Mouse (Mus musculus) left cerebral cortex, postnatal 25 days (tissue): ENCODE measurements at regions not wholly inside any gene's neighbourhood (a gene's known extent, or its start where the extent isn't known, plus 50 kb on each side); places are given as distances from the start of the nearest gene placed in this dataset.

ENCODE experiments used
- DNase-seq, 2 experiments: peaks; one replicate each; pipeline ENCODE4 v3.0.0; 2022; ENCODE audit warnings: low spot score in 2 of 2, mixed read lengths in 1 of 2
- intact Hi-C: fragments of 180-260 bp; cut with DNase I; formaldehyde crosslinking; loops from one replicate; pipeline ENCODE4 v1.15.1; 2025

- peak; percentile 24 to 50 for DNase-seq
- intact Hi-C loops, result no loop called here
Measured at GRCm38 (mm10) chr17:89592826-89593225, 317.4 kb downstream of the Gm10184 start.

GRCm38 (mm10) chr17:89559506-89559905 lies 350.7 kb downstream of the Gm10184 start:
- DNase-seq, result no peak
- intact Hi-C loops, result loop anchor here (10.0 kb wide), 1 partner anchor 205 kb away; no protein-coding TSS in a partner anchor

GRCm38 (mm10) chr17:89554754-89555153 lies 354.3 kb upstream of the Fshr start:
- peak in 1 of 2 experiments; percentile 66 for DNase-seq
- intact Hi-C loops, result loop anchor here (1.0 to 10.0 kb wide), 2 partner anchors 100 to 200 kb away; no protein-coding TSS in a partner anchor

GRCm38 (mm10) chr17:89553597-89553996 lies 353.1 kb upstream of the Fshr start:
- intact Hi-C loops, result loop anchor here (10.0 kb wide), 1 partner anchor 199 kb away; no protein-coding TSS in a partner anchor

GRCm38 (mm10) chr17:89550758-89551157 lies 350.3 kb upstream of the Fshr start:
- intact Hi-C loops, result loop anchor here (10.0 kb wide), 1 partner anchor 196 kb away; no protein-coding TSS in a partner anchor
- peak in 1 of 2 experiments; percentile 25 for DNase-seq

More at GRCm38 (mm10) chr17:89553597-89553996, 353.1 kb upstream of the Fshr start:
- DNase-seq, result no peak

- no peak for DNase-seq
- intact Hi-C loops, result no loop called here
Measured at GRCm38 (mm10) chr17:89521912-89522311, 321.4 kb upstream of the Fshr start.

GRCm38 (mm10) chr17:89519413-89519812 lies 318.9 kb upstream of the Fshr start:
- intact Hi-C loops, result no loop called here

GRCm38 (mm10) chr17:89505288-89505687 lies 304.8 kb upstream of the Fshr start:
- intact Hi-C loops, result no loop called here
- DNase-seq, result peak in 1 of 2 experiments; percentile 16

More at GRCm38 (mm10) chr17:89519413-89519812, 318.9 kb upstream of the Fshr start:
- no peak for DNase-seq

GRCm38 (mm10) chr17:89493547-89493946 lies 293.1 kb upstream of the Fshr start:
- no peak for DNase-seq
- intact Hi-C loops, result no loop called here

- no peak for DNase-seq
- intact Hi-C loops, result no loop called here
Measured at GRCm38 (mm10) chr17:89466486-89466885, 266.0 kb upstream of the Fshr start.

GRCm38 (mm10) chr17:89465883-89466282 lies 265.4 kb upstream of the Fshr start:
- no peak for DNase-seq
- intact Hi-C loops, result no loop called here

GRCm38 (mm10) chr17:89460438-89460837 lies 260.0 kb upstream of the Fshr start:
- DNase-seq, result no peak
- intact Hi-C loops, result no loop called here

GRCm38 (mm10) chr17:89454301-89454700 lies 253.8 kb upstream of the Fshr start:
- DNase-seq, result no peak
- intact Hi-C loops, result no loop called here

GRCm38 (mm10) chr17:89450724-89451123 lies 250.2 kb upstream of the Fshr start:
- DNase-seq, result peak in 1 of 2 experiments; percentile 24
- intact Hi-C loops, result no loop called here

GRCm38 (mm10) chr17:89449391-89449790 lies 248.9 kb upstream of the Fshr start:
- intact Hi-C loops, result no loop called here
- no peak for DNase-seq

- intact Hi-C loops, result no loop called here
- no peak for DNase-seq
Measured at GRCm38 (mm10) chr17:89434288-89434687, 233.8 kb upstream of the Fshr start.

- peak in 1 of 2 experiments; percentile 58 for DNase-seq
- intact Hi-C loops, result no loop called here
Measured at GRCm38 (mm10) chr17:89410026-89410425, 209.6 kb upstream of the Fshr start.

- DNase-seq, result no peak
- intact Hi-C loops, result no loop called here
Measured at GRCm38 (mm10) chr17:89405589-89405988, 205.1 kb upstream of the Fshr start.

- intact Hi-C loops, result loop anchor here (5.0 to 10.0 kb wide), 4 partner anchors 40 to 402 kb away; no protein-coding TSS in a partner anchor
- peak in 1 of 2 experiments; percentile 73 for DNase-seq
Measured at GRCm38 (mm10) chr17:89357241-89357640, 156.8 kb upstream of the Fshr start.

GRCm38 (mm10) chr17:89340497-89341205 lies 140.2 kb upstream of the Fshr start:
- intact Hi-C loops, result no loop called here
- DNase-seq, result no peak
